8 mouse cellular contexts compared by ENCODE assay signal in genomic region chr6:83071220-83071619, GRCm38 (mm10). TPM values are rescaled to one million over a fixed set of nuclear protein-coding genes. Genes with fewer than 3 reads are reported as not detected.
DNase-seq lines count a peak whose midpoint lies in the region; ATAC-seq lines count a peak whose summit lies in the region.

No protein-coding gene starts in this region.

- no peaks in the 10 kb centered on the region for H3K9me3 ChIP-seq in megakaryocyte, embryonic 14.5 days
- no peaks in the 10 kb centered on the region for H3K9me3 ChIP-seq in intestine, embryonic 15.5 days
- H3K9me3 ChIP-seq in stomach, embryonic 15.5 days: no peaks in the 10 kb centered on the region

- WGBS in intestine, embryonic 15.5 days: 2% methylated on average over 24 of the region's 24 CpGs
- WGBS in stomach, embryonic 15.5 days: 2% methylated on average over 24 of the region's 24 CpGs

- peak; percentile 35 for DNase-seq in embryo, embryonic 10 days (ENCODE audit: low spot score)
- no peak for DNase-seq in embryo, embryonic 10.5 days (ENCODE audit: low spot score)
- DNase-seq in thymus, postnatal 36 days: no peak
- no peak for DNase-seq in lung, postnatal 4 days

- H3K9ac ChIP-seq in intestine, embryonic 15.5 days: no peak overlapping the region
- no peak overlapping the region for H3K9ac ChIP-seq in stomach, embryonic 15.5 days

- H3K27me3 ChIP-seq in megakaryocyte, embryonic 14.5 days (replicated peaks): peaks cover 87% of the 10 kb centered on the region
- H3K27me3 ChIP-seq in intestine, embryonic 15.5 days (replicated peaks): peaks cover 92% of the 10 kb centered on the region
- peaks cover 91% of the 10 kb centered on the region for H3K27me3 ChIP-seq in stomach, embryonic 15.5 days (replicated peaks)

- H3K4me1 ChIP-seq in megakaryocyte, embryonic 14.5 days: peaks cover 47% of the 10 kb centered on the region
- peaks cover 29% of the 10 kb centered on the region for H3K4me1 ChIP-seq in intestine, embryonic 15.5 days (replicated peaks)
- H3K4me1 ChIP-seq in stomach, embryonic 15.5 days: peaks cover 28% of the 10 kb centered on the region

- H3K4me2 ChIP-seq in intestine, embryonic 15.5 days (replicated peaks): peak overlapping the region; percentile 40
- peak overlapping the region; percentile 16; the same call in 1 of the 2 replicates for H3K4me2 ChIP-seq in stomach, embryonic 15.5 days

- peak overlapping the region; percentile 19 for H3K4me3 ChIP-seq in megakaryocyte, embryonic 14.5 days (replicated peaks)
- H3K4me3 ChIP-seq in intestine, embryonic 15.5 days (replicated peaks): peak overlapping the region; percentile 37; the same call in 1 of the 2 replicates
- peak overlapping the region; percentile 28 for H3K4me3 ChIP-seq in stomach, embryonic 15.5 days (replicated peaks)

- peaks cover 9% of the 10 kb centered on the region for H3K36me3 ChIP-seq in megakaryocyte, embryonic 14.5 days (replicated peaks; ENCODE audit: low read length)
- no peaks in the 10 kb centered on the region for H3K36me3 ChIP-seq in intestine, embryonic 15.5 days
- H3K36me3 ChIP-seq in stomach, embryonic 15.5 days: no peaks in the 10 kb centered on the region

- H3K27ac ChIP-seq in intestine, embryonic 15.5 days: peak overlapping the region; percentile 44
- no peak overlapping the region for H3K27ac ChIP-seq in stomach, embryonic 15.5 days

- no peak for ATAC-seq in megakaryocyte, adult 5-6 weeks (ENCODE audit: poor library complexity, severe bottlenecking)
- peak; percentile 64 for ATAC-seq in intestine, embryonic 15.5 days
- ATAC-seq in stomach, embryonic 15.5 days (ENCODE audit: insufficient read depth, low FRiP score, low read depth): no peak

RNA-seq across cellular contexts. Expression of gene Tlx2, which starts 1.1 kb away (rescaled TPM):
- polyA plus RNA-seq in megakaryocyte, embryonic 14.5 days (2012; ENCODE audit: insufficient read depth, low replicate concordance): not detected in 2 replicates
- not detected in 2 replicates for total RNA-seq in megakaryocyte, adult 5-6 weeks (2015)
- not detected in 2 replicates for total RNA-seq in megakaryocyte, adult 5-6 weeks (2017)
- 18.1 and 22.5 TPM in 2 replicates for polyA plus RNA-seq in intestine, embryonic 15.5 days (2015; fragmentation: Nextera tagmentation; extraction: Ambion mirVana)
- 7.5 and 9.3 TPM in 2 replicates for polyA plus RNA-seq in stomach, embryonic 15.5 days (2015; fragmentation: Nextera tagmentation; extraction: Ambion mirVana)

RNA-seq across cellular contexts. Expression of gene Pcgf1, which starts 6.4 kb away (rescaled TPM):
- polyA plus RNA-seq in megakaryocyte, embryonic 14.5 days (2012; ENCODE audit: insufficient read depth, low replicate concordance): 6.8 and 7.3 TPM in 2 replicates
- total RNA-seq in megakaryocyte, adult 5-6 weeks (2015): 28.9 and 37.5 TPM in 2 replicates
- 10.5 and 16.6 TPM in 2 replicates for total RNA-seq in megakaryocyte, adult 5-6 weeks (2017)
- polyA plus RNA-seq in intestine, embryonic 15.5 days (2015; fragmentation: Nextera tagmentation; extraction: Ambion mirVana): 29.4 and 31.5 TPM in 2 replicates
- polyA plus RNA-seq in stomach, embryonic 15.5 days (2015; fragmentation: Nextera tagmentation; extraction: Ambion mirVana): 29.6 and 34.6 TPM in 2 replicates

RNA-seq across cellular contexts. Expression of gene Dqx1, which starts 13.6 kb away (rescaled TPM):
- 0.22 TPM in 1 of 2 replicates, not detected in the other for polyA plus RNA-seq in megakaryocyte, embryonic 14.5 days (2012; ENCODE audit: insufficient read depth, low replicate concordance)
- 2.2 and 2.3 TPM in 2 replicates for total RNA-seq in megakaryocyte, adult 5-6 weeks (2015)
- total RNA-seq in megakaryocyte, adult 5-6 weeks (2017): 0.62 and 1.2 TPM in 2 replicates
- polyA plus RNA-seq in intestine, embryonic 15.5 days (2015; fragmentation: Nextera tagmentation; extraction: Ambion mirVana): 14.0 and 14.9 TPM in 2 replicates
- polyA plus RNA-seq in stomach, embryonic 15.5 days (2015; fragmentation: Nextera tagmentation; extraction: Ambion mirVana): 5.4 and 7.1 TPM in 2 replicates

RNA-seq across cellular contexts. Expression of gene Lbx2, which starts 14.9 kb away (rescaled TPM):
- polyA plus RNA-seq in megakaryocyte, embryonic 14.5 days (2012; ENCODE audit: insufficient read depth, low replicate concordance): 3.3 TPM in 1 of 2 replicates, not detected in the other
- total RNA-seq in megakaryocyte, adult 5-6 weeks (2015): not detected in 2 replicates
- total RNA-seq in megakaryocyte, adult 5-6 weeks (2017): not detected in 2 replicates
- 0.35 and 0.49 TPM in 2 replicates for polyA plus RNA-seq in intestine, embryonic 15.5 days (2015; fragmentation: Nextera tagmentation; extraction: Ambion mirVana)
- polyA plus RNA-seq in stomach, embryonic 15.5 days (2015; fragmentation: Nextera tagmentation; extraction: Ambion mirVana): 0.59 and 0.63 TPM in 2 replicates

RNA-seq across cellular contexts. Expression of gene Htra2, which starts 16.1 kb away (rescaled TPM):
- polyA plus RNA-seq in megakaryocyte, embryonic 14.5 days (2012; ENCODE audit: insufficient read depth, low replicate concordance): 27.7 and 49.5 TPM in 2 replicates
- 53.9 and 55.6 TPM in 2 replicates for total RNA-seq in megakaryocyte, adult 5-6 weeks (2015)
- total RNA-seq in megakaryocyte, adult 5-6 weeks (2017): 34.1 and 41.4 TPM in 2 replicates
- 72.2 and 86.5 TPM in 2 replicates for polyA plus RNA-seq in intestine, embryonic 15.5 days (2015; fragmentation: Nextera tagmentation; extraction: Ambion mirVana)
- polyA plus RNA-seq in stomach, embryonic 15.5 days (2015; fragmentation: Nextera tagmentation; extraction: Ambion mirVana): 86.6 and 94.1 TPM in 2 replicates
